ENCODE assay signal across 10 mouse cellular contexts in genomic region chr6:64730030-64730429, GRCm38 (mm10). TPM values are rescaled to one million over a fixed set of nuclear protein-coding genes. Genes with fewer than 3 reads are reported as not detected.
DNase-seq lines count a peak whose midpoint lies in the region; ATAC-seq lines count a peak whose summit lies in the region.
"Had no signal": no experiment of that assay in that cellular context is flagged by ENCODE, and none has a peak within 500 bp of the region (broad histone marks: within the 10 kb centered on the region; RNA-seq: fewer than 3 reads in every experiment).

No protein-coding gene starts in this region.

- peaks cover 17% of the 10 kb centered on the region for H3K4me1 ChIP-seq in lung, embryonic 16.5 days (replicated peaks; ENCODE audit: control insufficient read depth, insufficient read depth, low read length)
- H3K4me1 ChIP-seq in limb, embryonic 10.5 days = peaks cover 34% of the 10 kb centered on the region
- peaks cover 38% of the 10 kb centered on the region for H3K4me1 ChIP-seq in neural tube, embryonic 15.5 days

- WGBS in lung, embryonic 16.5 days = under 1% methylated on average over 19 of the region's 19 CpGs
- under 1% methylated on average over 19 of the region's 19 CpGs for WGBS in limb, embryonic 10.5 days
- under 1% methylated on average over 19 of the region's 19 CpGs for WGBS in neural tube, embryonic 15.5 days

- peak; percentile 0 for DNase-seq in adrenal gland, adult 8-10 months
- no peak for DNase-seq in adrenal gland, postnatal 4 days (ENCODE audit: low spot score in 2 of 2)
- DNase-seq in lung, postnatal 25 days (ENCODE audit: low spot score) = no peak
- peak; percentile 58 for DNase-seq in limb, embryonic 10.5 days (ENCODE audit: low spot score)
- no peak for DNase-seq in right cerebral cortex, postnatal 36 days (ENCODE audit: low spot score in 2 of 2)

- no peak overlapping the region for H3K9ac ChIP-seq in lung, embryonic 16.5 days (ENCODE audit: low read length)
- no peak overlapping the region for H3K9ac ChIP-seq in neural tube, embryonic 15.5 days (replicated peaks)

- ATAC-seq in lung, embryonic 16.5 days (ENCODE audit: low read depth) = no peak
- ATAC-seq in neural tube, embryonic 15.5 days (ENCODE audit: low FRiP score) = no peak; the same call in 1 of the 2 replicates
- no peak for ATAC-seq in erythroid progenitor cell, adult 5-6 weeks (replicated peaks; ENCODE audit: low FRiP score, poor library complexity, severe bottlenecking)

- H3K4me2 ChIP-seq in lung, embryonic 16.5 days (ENCODE audit: low read depth, low read length) = peak overlapping the region; percentile 88
- peak overlapping the region; percentile 75 for H3K4me2 ChIP-seq in neural tube, embryonic 15.5 days

- peak overlapping the region; percentile 51 for H3K4me3 ChIP-seq in lung, embryonic 16.5 days (ENCODE audit: low read length)
- H3K4me3 ChIP-seq in limb, embryonic 10.5 days = peak overlapping the region; percentile 52
- H3K4me3 ChIP-seq in neural tube, embryonic 15.5 days (replicated peaks) = peak overlapping the region; percentile 39

- peaks cover 74% of the 10 kb centered on the region for H3K27me3 ChIP-seq in lung, embryonic 16.5 days (ENCODE audit: control insufficient read depth, insufficient read depth, low read depth, low read length)
- H3K27me3 ChIP-seq in limb, embryonic 10.5 days (ENCODE audit: low read depth, poor library complexity, severe bottlenecking) = peaks cover 87% of the 10 kb centered on the region
- H3K27me3 ChIP-seq in neural tube, embryonic 15.5 days (replicated peaks) = peaks cover 73% of the 10 kb centered on the region

- H3K27ac ChIP-seq in lung, embryonic 16.5 days (ENCODE audit: low read length) = no peak overlapping the region
- no peak overlapping the region for H3K27ac ChIP-seq in limb, embryonic 10.5 days
- H3K27ac ChIP-seq in neural tube, embryonic 15.5 days (replicated peaks) = no peak overlapping the region

- H3K9me3 ChIP-seq in lung, embryonic 16.5 days (ENCODE audit: control insufficient read depth, low read length) = no peaks in the 10 kb centered on the region
- no peaks in the 10 kb centered on the region for H3K9me3 ChIP-seq in limb, embryonic 10.5 days (replicated peaks)
- H3K9me3 ChIP-seq in neural tube, embryonic 15.5 days (replicated peaks) = no peaks in the 10 kb centered on the region

- no peaks in the 10 kb centered on the region for H3K36me3 ChIP-seq in lung, embryonic 16.5 days (ENCODE audit: control insufficient read depth, insufficient read depth, low read length)
- H3K36me3 ChIP-seq in limb, embryonic 10.5 days = no peaks in the 10 kb centered on the region
- no peaks in the 10 kb centered on the region for H3K36me3 ChIP-seq in neural tube, embryonic 15.5 days

RNA-seq across cellular contexts. Expression of gene Atoh1, which starts 1.1 kb away (rescaled TPM):
- under 1 TPM in 1 of 4 experiments, not detected in 3; 0.14 TPM for total RNA-seq in adrenal gland, adult 8-10 months (2022)
- under 1 TPM in 1 of 2 experiments, not detected in 1; 0.20 TPM for total RNA-seq in adrenal gland, postnatal 4 days (2021)
- 0.06 TPM in 1 of 2 replicates, not detected in the other for polyA plus RNA-seq in lung, embryonic 16.5 days (2015; fragmentation: Nextera tagmentation; extraction: Ambion mirVana)
- not detected in 2 replicates for polyA plus RNA-seq in limb, embryonic 10.5 days (2016; fragmentation: Nextera tagmentation; extraction: Ambion mirVana)
- 0.52 and 0.57 TPM in 2 replicates for polyA plus RNA-seq in neural tube, embryonic 15.5 days (2015; fragmentation: Nextera tagmentation; extraction: Ambion mirVana)
- total RNA-seq in erythroid progenitor cell, adult 5-6 weeks (2015; ENCODE audit: low replicate concordance) = not detected in 2 replicates
- total RNA-seq in erythroid progenitor cell, adult 5-6 weeks (2017; ENCODE audit: low replicate concordance) = not detected in 2 replicates
- total RNA-seq: adrenal gland, postnatal 36 days; gastrocnemius, adult 8-10 months had no signal

Comparison
In these comparisons a context has a peak if more than half of its experiments do, and no peak if none do; other contexts are left out.
1. DNase-seq: peak in adrenal gland, adult 8-10 months (single experiment) and limb, embryonic 10.5 days (single experiment); none in adrenal gland, postnatal 4 days (0 of 2), lung, postnatal 25 days (single experiment) and right cerebral cortex, postnatal 36 days (0 of 2).
2. Peak in every context shown above with its lines, with median percentiles within 50 percentile points of each other: H3K4me3 ChIP-seq.